Mouse (Mus musculus) liver, adult 2 months (tissue): ENCODE results near the gene Xpo5.

Source experiments
- CTCF ChIP-seq: fragments of 200-500 bp; IDR thresholded peaks from 2 replicates; pipeline ENCODE4 v1.5.1; 2011; ENCODE audit warnings: low read depth, low read length, control low read depth
- POLR2A ChIP-seq: fragments of 200-500 bp; IDR thresholded peaks from 2 replicates; pipeline ENCODE4 v1.6.1; 2011; ENCODE audit warnings: low read length, control low read depth; ENCODE audit not compliant: insufficient read depth; ENCODE audit errors: extremely low read depth

DNA sequence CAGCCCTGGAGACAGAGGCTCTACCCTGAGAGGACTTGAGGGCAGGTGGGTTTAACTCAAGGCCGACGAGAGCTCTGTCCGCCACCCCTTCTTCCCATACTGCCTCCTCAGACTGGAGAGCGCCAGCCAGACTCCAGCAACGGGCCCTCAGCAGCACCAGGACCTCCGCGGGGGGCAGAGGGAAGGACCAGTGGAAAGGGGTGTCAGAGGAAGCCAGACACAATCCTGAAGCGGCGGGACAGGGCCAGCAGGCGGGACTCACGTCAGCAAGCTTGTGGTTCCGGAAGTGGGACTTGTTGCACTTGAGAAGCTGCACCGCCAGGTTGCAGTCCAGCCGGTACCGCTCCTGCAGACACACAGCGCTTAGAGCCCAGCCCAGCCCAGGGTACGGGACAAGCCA is 57.1 kb downstream of the Xpo5 start:
- no peak for TF ChIP-seq CTCF
- no peak for TF ChIP-seq POLR2A
